Mouse (Mus musculus) midbrain, embryonic 10.5 days (tissue): ENCODE measurements around the gene Fnbp1. TPM values are rescaled to one million over a fixed set of nuclear protein-coding genes. Genes with fewer than 3 reads are reported as not detected.
A peak's percentile ranks its signal among the peaks of the same experiment; 100 is the strongest.

Experiments used
- DNase-seq: peaks from one replicate; pipeline ENCODE4 v3.0.0-alpha.2; 2017; ENCODE audit warnings: low spot score
- H3K27ac ChIP-seq: fragments of 300-500 bp; sonication (generic); replicated peaks from 2 replicates; pipeline ENCODE4 v1.5.1; 2016; ENCODE audit warnings: mild to moderate bottlenecking
- H3K27me3 ChIP-seq: fragments of 300-500 bp; sonication (generic); 2 replicates; pipeline ENCODE4 v1.6.1; 2016; ENCODE audit warnings: low read depth, mild to moderate bottlenecking; ENCODE audit not compliant: poor library complexity, severe bottlenecking
- H3K36me3 ChIP-seq: fragments of 300-500 bp; sonication (generic); 2 replicates; pipeline ENCODE4 v1.6.1; 2016; ENCODE audit warnings: mild to moderate bottlenecking, moderate library complexity
- H3K4me1 ChIP-seq: fragments of 300-500 bp; sonication (generic); 2 replicates; pipeline ENCODE4 v1.6.1; 2016
- H3K4me3 ChIP-seq: fragments of 300-500 bp; sonication (generic); 2 replicates; pipeline ENCODE4 v1.5.1; 2016; ENCODE audit warnings: mild to moderate bottlenecking, moderate library complexity
- H3K9me3 ChIP-seq: fragments of 300-500 bp; sonication (generic); replicated peaks from 2 replicates; pipeline ENCODE4 v1.6.1; 2016; ENCODE audit warnings: mild to moderate bottlenecking
- WGBS: fragments of 180-500 bp; shearing (Covaris S2); methylation state at CpG from one replicate; pipeline ENCODE4 v1.1.7; 2016; 5-methylcytosine and 5-hydroxymethylcytosine counted together
- polyA plus RNA-seq: library from polyadenylated mRNA; unstranded; fragments of >200 nt; fragmentation: Nextera tagmentation; extraction: Ambion mirVana; gene quantifications from 2 replicates; pipeline ENCODE4 v1.2.1, GENCODE M21; 2016

Gene Fnbp1
- polyA plus RNA-seq, 1 experiment from 2014 or later, result 11.8 TPM

GRCm38 (mm10) chr2:31099079-31099478, 42.7 kb downstream of the Fnbp1 start:
- Histone ChIP-seq H3K36me3 (peaks cover 12% of the 10 kb centered on the region), H3K9me3 (no peaks in the 10 kb centered on the region), H3K27ac (no peak overlapping the region), H3K27me3 (no peaks in the 10 kb centered on the region), H3K4me1 (peaks cover 4% of the 10 kb centered on the region; the same call in 1 of the 2 replicates), H3K4me3 (no peak overlapping the region)
- WGBS, result 87% methylated on average over 8 of the region's 8 CpGs
- no peak for DNase-seq

DNA sequence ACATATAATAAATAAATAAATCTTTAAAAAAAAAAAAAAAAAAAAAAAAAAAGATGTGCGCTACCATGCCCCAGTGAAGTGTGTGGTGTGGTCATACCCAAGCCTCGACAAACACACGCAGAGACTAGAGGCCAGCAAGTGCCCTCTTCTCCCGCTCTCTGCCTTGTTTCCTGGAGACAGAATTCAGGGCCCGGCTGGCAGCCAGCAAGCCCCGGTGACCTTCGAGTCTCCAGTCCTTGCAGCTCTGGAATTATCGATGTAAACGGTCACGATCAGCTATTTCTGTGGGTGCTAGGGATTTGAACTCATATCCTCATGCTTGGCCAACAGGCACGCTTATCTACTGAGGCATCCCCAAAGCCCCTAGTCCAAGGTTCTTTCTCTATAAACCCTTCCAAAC, 43.2 kb downstream of the Fnbp1 start:
- no peak overlapping the region for H3K4me3 ChIP-seq
- DNase-seq, result no peak

DNA sequence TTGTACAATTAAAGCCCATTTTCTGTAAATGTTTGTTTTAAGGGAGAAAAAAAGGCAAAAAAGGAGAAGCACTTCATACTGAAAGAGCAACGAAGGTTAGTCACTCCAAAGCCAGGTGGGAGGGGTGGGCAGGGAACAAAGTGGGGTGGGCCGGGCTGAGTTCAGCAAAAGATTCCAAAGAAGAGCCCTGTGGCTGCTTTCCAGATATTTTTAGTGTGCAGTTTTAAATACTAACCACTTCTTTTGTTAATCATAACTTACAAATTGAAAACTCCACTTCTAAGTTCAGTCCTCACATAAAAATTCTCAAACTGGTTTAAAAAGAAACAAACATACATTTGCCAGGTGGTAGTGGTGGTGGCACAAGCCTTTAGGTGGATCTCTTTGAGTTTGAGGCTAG, 44.5 kb downstream of the Fnbp1 start:
- no peak for DNase-seq
- no peaks in the 10 kb centered on the region for H3K27me3 ChIP-seq
- 91% methylated on average over 2 of the region's 2 CpGs for WGBS
- H3K4me3 ChIP-seq, result no peak overlapping the region
- no peaks in the 10 kb centered on the region for H3K9me3 ChIP-seq
- H3K36me3 ChIP-seq, result peaks cover 12% of the 10 kb centered on the region
- no peak overlapping the region for H3K27ac ChIP-seq
- peaks cover 4% of the 10 kb centered on the region; the same call in 1 of the 2 replicates for H3K4me1 ChIP-seq

More for the DNA sequence above, 43.2 kb downstream of the Fnbp1 start:
- no peaks in the 10 kb centered on the region for H3K27me3 ChIP-seq
- peaks cover 12% of the 10 kb centered on the region for H3K36me3 ChIP-seq
- peaks cover 4% of the 10 kb centered on the region; the same call in 1 of the 2 replicates for H3K4me1 ChIP-seq
- H3K9me3 ChIP-seq, result no peaks in the 10 kb centered on the region
- no peak overlapping the region for H3K27ac ChIP-seq
- WGBS, result 95% methylated on average over 11 of the region's 11 CpGs

- WGBS, result 82% methylated on average over 15 of the region's 15 CpGs
- H3K4me3 ChIP-seq, result no peak overlapping the region
- peaks cover 10% of the 10 kb centered on the region for H3K4me1 ChIP-seq
- H3K27me3 ChIP-seq, result no peaks in the 10 kb centered on the region
- DNase-seq, result no peak
- H3K9me3 ChIP-seq, result no peaks in the 10 kb centered on the region
- no peak overlapping the region for H3K27ac ChIP-seq
- H3K36me3 ChIP-seq, result peaks cover 12% of the 10 kb centered on the region
Measured at GRCm38 (mm10) chr2:31096119-31096518, 45.7 kb downstream of the Fnbp1 start.

DNA sequence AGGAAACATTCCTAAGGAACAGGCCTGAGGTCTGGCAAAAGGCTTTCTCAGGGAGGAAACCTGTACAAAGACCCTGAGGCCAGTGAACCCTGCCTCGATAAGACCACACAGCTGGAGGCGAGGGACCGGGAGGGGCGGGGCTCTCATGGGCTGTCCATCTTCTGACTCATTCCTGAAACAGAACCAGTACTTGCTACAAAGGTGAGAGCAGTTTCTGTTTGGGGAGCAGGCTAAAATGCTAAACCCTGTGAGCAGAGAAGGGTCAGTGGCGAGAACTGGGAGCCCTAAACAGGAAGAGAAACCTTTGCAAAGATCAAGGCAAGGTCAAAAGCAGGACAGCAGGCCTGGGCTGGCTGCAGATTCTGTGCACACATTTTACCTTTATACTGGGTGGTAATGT, 47.2 kb downstream of the Fnbp1 start:
- Histone ChIP-seq H3K4me1 (peaks cover 19% of the 10 kb centered on the region), H3K9me3 (no peaks in the 10 kb centered on the region), H3K27me3 (no peaks in the 10 kb centered on the region), H3K4me3 (no peak overlapping the region), H3K36me3 (peaks cover 4% of the 10 kb centered on the region; the same call in 1 of the 2 replicates), H3K27ac (no peak overlapping the region)
- DNase-seq, result no peak
- WGBS, result 57% methylated on average over 5 of the region's 5 CpGs

- 93% methylated on average over 3 of the region's 3 CpGs for WGBS
- Histone ChIP-seq H3K4me3 (no peak overlapping the region), H3K27me3 (no peaks in the 10 kb centered on the region), H3K4me1 (peaks cover 35% of the 10 kb centered on the region), H3K36me3 (peaks cover 4% of the 10 kb centered on the region; the same call in 1 of the 2 replicates), H3K27ac (no peak overlapping the region), H3K9me3 (no peaks in the 10 kb centered on the region)
- DNase-seq, result no peak
Measured at GRCm38 (mm10) chr2:31092939-31093338, 48.9 kb downstream of the Fnbp1 start.

- WGBS, result 57% methylated on average over 3 of the region's 3 CpGs
- no peaks in the 10 kb centered on the region for H3K27me3 ChIP-seq
- H3K4me3 ChIP-seq, result no peak overlapping the region
- no peak overlapping the region for H3K27ac ChIP-seq
- H3K4me1 ChIP-seq, result peaks cover 50% of the 10 kb centered on the region
- H3K36me3 ChIP-seq, result peaks cover 4% of the 10 kb centered on the region; the same call in 1 of the 2 replicates
- H3K9me3 ChIP-seq, result no peaks in the 10 kb centered on the region
- DNase-seq, result no peak
Measured at GRCm38 (mm10) chr2:31091182-31091581, 50.6 kb downstream of the Fnbp1 start.

- H3K9me3 ChIP-seq, result no peaks in the 10 kb centered on the region
- 78% methylated on average over 16 of the region's 16 CpGs for WGBS
- H3K27ac ChIP-seq, result 0 out of 2 replicates have a peak overlapping the region, but pooled peaks have one; percentile 73
- H3K27me3 ChIP-seq, result no peaks in the 10 kb centered on the region
- H3K36me3 ChIP-seq, result 0 out of 2 replicates have a peak, but pooled peaks cover 2% of the 10 kb centered on the region
- no peak for DNase-seq
- peaks cover 48% of the 10 kb centered on the region for H3K4me1 ChIP-seq
- no peak overlapping the region for H3K4me3 ChIP-seq
Measured at GRCm38 (mm10) chr2:31089607-31090006, 52.2 kb downstream of the Fnbp1 start.

GRCm38 (mm10) chr2:31088871-31089270, 52.9 kb downstream of the Fnbp1 start:
- peaks cover 46% of the 10 kb centered on the region for H3K4me1 ChIP-seq
- peaks cover 5% of the 10 kb centered on the region for H3K9me3 ChIP-seq
- WGBS, result 75% methylated on average over 8 of the region's 8 CpGs
- H3K4me3 ChIP-seq, result no peak overlapping the region
- peaks cover 9% of the 10 kb centered on the region for H3K36me3 ChIP-seq
- H3K27ac ChIP-seq, result peak overlapping the region; percentile 73
- H3K27me3 ChIP-seq, result no peaks in the 10 kb centered on the region
- DNase-seq, result no peak

GRCm38 (mm10) chr2:31087663-31088661, 53.8 kb downstream of the Fnbp1 start:
- Histone ChIP-seq H3K9me3 (peaks cover 6% of the 10 kb centered on the region), H3K4me3 (no peak overlapping the region), H3K27me3 (no peaks in the 10 kb centered on the region), H3K4me1 (peaks cover 46% of the 10 kb centered on the region), H3K36me3 (peaks cover 17% of the 10 kb centered on the region), H3K27ac (peak overlapping the region; percentile 73)
- WGBS, result 28% methylated on average over 11 of the region's 11 CpGs
- DNase-seq, result peak; percentile 33

DNA sequence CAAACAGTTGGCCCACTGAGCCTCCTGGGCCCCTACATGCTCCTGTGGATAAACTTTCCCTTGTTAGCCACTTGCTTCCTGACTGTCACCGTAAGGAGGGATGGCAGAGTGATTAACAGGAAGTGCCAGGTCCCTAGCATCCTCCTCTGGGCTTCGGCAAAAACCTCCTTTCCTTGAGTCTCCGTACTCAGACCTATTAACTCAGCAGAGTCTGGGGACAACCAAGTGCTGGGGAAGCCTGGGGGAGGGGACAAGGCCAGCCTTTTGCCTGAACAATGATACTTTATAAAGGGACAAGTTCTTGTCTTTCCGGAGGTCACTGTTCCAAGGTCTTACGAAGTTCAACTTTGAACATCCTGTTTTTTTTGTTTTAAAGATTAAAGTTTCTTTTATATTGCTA, 54.7 kb downstream of the Fnbp1 start:
- peak overlapping the region; percentile 38; the same call in 1 of the 2 replicates for H3K27ac ChIP-seq
- peaks cover 6% of the 10 kb centered on the region for H3K9me3 ChIP-seq
- no peak for DNase-seq

GRCm38 (mm10) chr2:31086543-31086942, 55.3 kb downstream of the Fnbp1 start:
- no peaks in the 10 kb centered on the region for H3K27me3 ChIP-seq
- H3K4me3 ChIP-seq, result no peak overlapping the region
- no peak for DNase-seq

More for the DNA sequence above, 54.7 kb downstream of the Fnbp1 start:
- peaks cover 24% of the 10 kb centered on the region for H3K36me3 ChIP-seq
- H3K4me3 ChIP-seq, result no peak overlapping the region
- 54% methylated on average over 5 of the region's 5 CpGs for WGBS
- peaks cover 46% of the 10 kb centered on the region for H3K4me1 ChIP-seq
- no peaks in the 10 kb centered on the region for H3K27me3 ChIP-seq

More at GRCm38 (mm10) chr2:31086543-31086942, 55.3 kb downstream of the Fnbp1 start:
- Histone ChIP-seq H3K9me3 (peaks cover 6% of the 10 kb centered on the region), H3K4me1 (peaks cover 45% of the 10 kb centered on the region), H3K36me3 (peaks cover 24% of the 10 kb centered on the region), H3K27ac (0 out of 2 replicates have a peak overlapping the region, but pooled peaks have one; percentile 38)
